Mouse (Mus musculus) testis, adult 2 months (tissue): ENCODE measurements at regions not wholly inside any gene's neighbourhood (a gene's known extent, or its start where the extent isn't known, plus 50 kb on each side); places are given as distances from the start of the nearest gene placed in this dataset.

Experiments used
- H3K27ac ChIP-seq: fragments of 200-500 bp; 2 replicates; pipeline ENCODE4 v1.5.1; 2012; ENCODE audit warnings: low read depth, low read length; ENCODE audit not compliant: control insufficient read depth, insufficient read depth
- H3K27me3 ChIP-seq: fragments of 200-500 bp; 2 replicates; pipeline ENCODE4 v1.6.1; 2012; ENCODE audit warnings: mild to moderate bottlenecking, low read length, moderate library complexity; ENCODE audit not compliant: control insufficient read depth, insufficient read depth
- H3K36me3 ChIP-seq: fragments of 200-500 bp; 2 replicates; pipeline ENCODE4 v1.6.1; 2012; ENCODE audit warnings: mild to moderate bottlenecking, low read length; ENCODE audit not compliant: control insufficient read depth, insufficient read depth
- H3K4me1 ChIP-seq: fragments of 200-500 bp; 2 replicates; pipeline ENCODE4 v1.6.1; 2012; ENCODE audit warnings: low read length; ENCODE audit not compliant: control insufficient read depth, insufficient read depth
- H3K4me3 ChIP-seq: fragments of 200-500 bp; 2 replicates; pipeline ENCODE4 v1.5.1; 2012; ENCODE audit warnings: low read depth, mild to moderate bottlenecking, low read length, moderate library complexity, mixed read lengths; ENCODE audit not compliant: control insufficient read depth
- CTCF ChIP-seq: fragments of 200-500 bp; IDR thresholded peaks from 2 replicates; pipeline ENCODE4 v1.5.1; 2012; ENCODE audit warnings: low read depth, mild to moderate bottlenecking, inconsistent platforms, low read length, moderate library complexity; ENCODE audit not compliant: control insufficient read depth, insufficient read depth, insufficient replicate concordance
- POLR2A ChIP-seq: fragments of 200-500 bp; IDR thresholded peaks from 2 replicates; pipeline ENCODE4 v1.6.1; 2012; ENCODE audit warnings: low read depth, mild to moderate bottlenecking, inconsistent platforms, low read length, moderate library complexity; ENCODE audit not compliant: control insufficient read depth

- Histone ChIP-seq H3K27ac (no peak overlapping the region), H3K36me3 (no peaks in the 10 kb centered on the region), H3K4me3 (no peak overlapping the region), H3K27me3 (no peaks in the 10 kb centered on the region), H3K4me1 (no peaks in the 10 kb centered on the region)
- TF ChIP-seq CTCF, result no peak
- TF ChIP-seq POLR2A, result no peak
These were observed 263.1 kb upstream of the Pfn2 start for GRCm38 (mm10) chr3:58110911-58111476.

DNA sequence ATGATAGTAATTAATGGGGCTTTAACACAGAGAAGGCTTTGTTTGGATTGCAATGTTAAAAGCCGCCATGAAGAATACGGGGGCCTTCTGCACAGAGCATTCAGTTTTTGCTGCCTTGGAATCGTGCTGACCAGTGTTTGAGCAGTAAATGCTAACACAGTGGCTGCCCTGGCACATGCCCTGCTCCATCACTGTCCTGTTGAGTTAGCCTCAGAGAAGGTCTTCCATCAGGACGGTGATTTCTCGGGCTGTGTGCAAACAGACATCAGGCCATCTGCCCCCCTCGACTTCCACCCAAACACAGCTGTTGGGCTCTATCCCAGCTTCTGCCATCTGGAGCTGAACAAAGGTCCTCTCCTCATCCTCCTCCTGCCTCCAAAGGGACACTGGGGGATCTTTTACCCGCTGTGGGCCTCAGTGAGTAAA, 264.6 kb upstream of the Pfn2 start:
- no peaks in the 10 kb centered on the region for H3K27me3 ChIP-seq
- H3K4me3 ChIP-seq, result no peak overlapping the region
- H3K36me3 ChIP-seq, result no peaks in the 10 kb centered on the region
- TF ChIP-seq CTCF (no peak), POLR2A (no peak)
- H3K4me1 ChIP-seq, result no peaks in the 10 kb centered on the region
- no peak overlapping the region for H3K27ac ChIP-seq

GRCm38 (mm10) chr3:58113941-58114340, 266.1 kb upstream of the Pfn2 start:
- Histone ChIP-seq H3K27me3 (no peaks in the 10 kb centered on the region), H3K4me1 (no peaks in the 10 kb centered on the region), H3K27ac (no peak overlapping the region), H3K4me3 (no peak overlapping the region), H3K36me3 (no peaks in the 10 kb centered on the region)
- TF ChIP-seq POLR2A (no peak), CTCF (no peak)

DNA sequence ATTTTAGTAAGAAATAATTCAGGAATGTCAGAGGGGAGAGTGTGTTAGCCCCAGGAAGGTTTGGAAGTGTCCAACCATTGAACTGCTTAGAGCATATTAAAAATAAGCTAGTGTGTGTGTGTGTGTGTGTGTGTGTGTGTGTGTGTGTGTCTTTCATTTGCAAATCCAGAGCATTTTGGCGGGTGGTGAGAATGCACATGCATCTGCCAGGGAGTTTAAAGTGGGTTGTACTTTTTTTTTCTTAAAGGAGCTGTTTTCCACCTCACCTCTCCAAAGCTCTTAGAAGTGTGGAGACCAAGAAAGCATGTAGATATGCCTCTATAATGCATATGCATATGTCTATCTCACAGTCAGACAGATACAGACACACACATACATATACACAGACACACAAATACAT, 267.6 kb upstream of the Pfn2 start:
- H3K27me3 ChIP-seq, result no peaks in the 10 kb centered on the region
- no peak overlapping the region for H3K27ac ChIP-seq
- no peaks in the 10 kb centered on the region for H3K36me3 ChIP-seq
- no peak overlapping the region for H3K4me3 ChIP-seq
- H3K4me1 ChIP-seq, result no peaks in the 10 kb centered on the region
- no peak for TF ChIP-seq CTCF
- no peak for TF ChIP-seq POLR2A

- TF ChIP-seq CTCF (no peak), POLR2A (no peak)
- no peaks in the 10 kb centered on the region for H3K4me1 ChIP-seq
- H3K4me3 ChIP-seq, result no peak overlapping the region
- H3K27ac ChIP-seq, result no peak overlapping the region
- H3K36me3 ChIP-seq, result no peaks in the 10 kb centered on the region
- no peaks in the 10 kb centered on the region for H3K27me3 ChIP-seq
These were observed 269.0 kb upstream of the Pfn2 start for GRCm38 (mm10) chr3:58116848-58117247.

GRCm38 (mm10) chr3:58120051-58120450, 272.2 kb upstream of the Pfn2 start:
- Histone ChIP-seq H3K27me3 (no peaks in the 10 kb centered on the region), H3K4me3 (no peak overlapping the region), H3K4me1 (peaks cover 3% of the 10 kb centered on the region), H3K36me3 (no peaks in the 10 kb centered on the region), H3K27ac (no peak overlapping the region)
- TF ChIP-seq POLR2A, result no peak
- TF ChIP-seq CTCF, result no peak

DNA sequence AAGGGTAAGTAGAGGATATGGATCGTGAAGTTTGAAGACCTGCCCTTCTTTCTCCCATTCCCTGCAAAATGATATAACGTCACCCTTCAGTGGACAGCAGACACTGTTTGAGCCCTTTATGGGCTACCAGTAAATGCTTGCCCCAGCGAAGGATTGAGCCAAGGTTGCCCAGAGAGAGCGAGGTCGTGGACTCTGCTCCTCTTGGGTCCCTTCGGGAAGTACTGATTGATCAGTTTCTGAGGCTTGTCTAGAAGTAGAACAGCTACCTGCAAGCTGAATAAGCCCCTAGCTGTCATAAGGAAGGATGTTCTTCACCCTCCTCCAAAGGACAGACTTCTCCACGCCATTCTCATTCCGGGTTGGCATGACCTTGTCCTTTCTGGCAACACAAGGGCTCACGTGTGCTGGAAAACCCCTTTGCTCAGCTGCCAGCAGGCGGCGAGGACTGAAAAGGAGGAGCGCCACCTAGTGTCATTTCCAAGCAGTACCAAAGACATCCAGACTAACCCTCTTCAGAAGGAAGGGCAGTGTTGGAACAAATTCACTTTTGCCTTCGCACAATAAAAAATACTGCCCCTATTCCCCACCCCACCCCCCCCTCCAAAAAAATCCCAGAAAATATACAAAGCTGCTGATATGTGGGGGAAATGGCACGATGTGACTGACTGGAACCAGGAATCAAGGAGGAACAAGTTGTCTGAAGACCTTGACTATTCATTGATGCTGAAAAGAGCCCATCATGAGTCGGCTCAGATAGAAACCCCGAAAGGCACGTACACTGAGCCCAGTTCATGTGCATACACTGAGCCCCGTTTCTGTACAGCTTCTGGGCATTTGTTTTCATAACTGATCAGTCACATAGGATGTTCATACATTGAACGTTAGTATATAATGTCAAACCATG, 274.8 kb upstream of the Pfn2 start:
- Histone ChIP-seq H3K27ac (no peak overlapping the region), H3K36me3 (no peaks in the 10 kb centered on the region), H3K27me3 (no peaks in the 10 kb centered on the region), H3K4me3 (peak overlapping the region; percentile 53), H3K4me1 (peaks cover 3% of the 10 kb centered on the region)
- TF ChIP-seq CTCF (peak; percentile 90), POLR2A (no peak)
